Mouse (Mus musculus) megakaryocyte, adult 5-6 weeks (primary cell): Measurements from ENCODE around the gene Lipe. TPM values are rescaled to one million over a fixed set of nuclear protein-coding genes. Genes with fewer than 3 reads are reported as not detected.

Source experiments
- ATAC-seq: 2 replicates; pipeline ENCODE4 v1.8.0; 2016; ENCODE audit warnings: mild to moderate bottlenecking, inconsistent platforms; ENCODE audit not compliant: poor library complexity, severe bottlenecking
- total RNA-seq, 2 experiments: library from RNA; stranded (forward) in 1 of 2; stranded (reverse) in 1 of 2; fragments of 153-499, 151-499 nt in 1 of 2; fragments of 221-1000, 200-1000 nt in 1 of 2; gene quantifications; 2 replicates each; pipeline versions ENCODE4 v1.2.3 to v1.2.4; 2015 to 2017

Gene Lipe
- total RNA-seq, 2 experiments from 2014 or later, result 17.3 to 20.6 TPM

GRCm38 (mm10) chr7:25388916-25389315 lies 9.6 kb downstream of the Lipe start:
- ATAC-seq, result no peak

- no peak for ATAC-seq
These were observed 10.6 kb downstream of the Lipe start for GRCm38 (mm10) chr7:25387811-25388440.

- ATAC-seq, result peak; percentile 89
These were observed 12.5 kb downstream of the Lipe start for GRCm38 (mm10) chr7:25385850-25386555.

- no peak for ATAC-seq
These were observed 13.3 kb downstream of the Lipe start for GRCm38 (mm10) chr7:25385259-25385658.

GRCm38 (mm10) chr7:25384818-25385217 lies 13.7 kb downstream of the Lipe start:
- peak; percentile 70 for ATAC-seq

GRCm38 (mm10) chr7:25384318-25384717 lies 14.2 kb downstream of the Lipe start:
- no peak for ATAC-seq

GRCm38 (mm10) chr7:25383891-25384290 lies 14.6 kb downstream of the Lipe start:
- no peak for ATAC-seq

GRCm38 (mm10) chr7:25383385-25383784 lies 15.1 kb downstream of the Lipe start:
- ATAC-seq, result no peak

GRCm38 (mm10) chr7:25382541-25382940 lies 16.0 kb downstream of the Lipe start:
- no peak for ATAC-seq

- no peak for ATAC-seq
These were observed 17.2 kb downstream of the Lipe start for GRCm38 (mm10) chr7:25381284-25381680.

- ATAC-seq, result no peak
These were observed 17.9 kb downstream of the Lipe start for GRCm38 (mm10) chr7:25380392-25381283.

GRCm38 (mm10) chr7:25379551-25380351 lies 18.8 kb downstream of the Lipe start:
- peak; percentile 58 for ATAC-seq

GRCm38 (mm10) chr7:25378181-25379100 lies 20.1 kb downstream of the Lipe start:
- no peak for ATAC-seq

- no peak for ATAC-seq
These were observed 21.3 kb downstream of the Lipe start for GRCm38 (mm10) chr7:25377100-25377700.

- no peak for ATAC-seq
These were observed 22.0 kb downstream of the Lipe start for GRCm38 (mm10) chr7:25376556-25376955.

GRCm38 (mm10) chr7:25372441-25372840 lies 26.1 kb downstream of the Lipe start:
- ATAC-seq, result peak; percentile 69

GRCm38 (mm10) chr7:25369058-25369749 lies 29.3 kb downstream of the Lipe start, which contains the start of gene Cnfn:
Gene Cnfn (minus strand): TSS chr7:25369724.
- ATAC-seq, result no peak

- ATAC-seq, result no peak
These were observed 30.2 kb downstream of the Lipe start for GRCm38 (mm10) chr7:25368333-25368732.
